Mouse (Mus musculus): ENCODE data around the gene Ssh2.

GRCm38 (mm10) chr11:77485229-77485628 lies 269.1 kb downstream of the Ssh2 start:
- no peak for TF ChIP-seq CTCF (conservative IDR thresholded peaks at IDR 0.05; ENCODE audit: insufficient read depth, insufficient read length, low read depth, low read length)
- no peak for TF ChIP-seq POLR2A (IDR thresholded peaks at IDR 0.05; ENCODE audit: low read depth, low read length)

All from kidney, adult 2 months (tissue).